Mouse (Mus musculus) limb, embryonic 15.5 days (tissue): ENCODE results near the gene Gpc6. TPM values are rescaled to one million over a fixed set of nuclear protein-coding genes. Genes with fewer than 3 reads are reported as not detected.

Experiments
- ATAC-seq: fragments of 200-750 bp; cut with Nextera tagmentation; 2 replicates; pipeline ENCODE4 v1.8.0; 2017; ENCODE audit warnings: low read depth, moderate TSS enrichment; ENCODE audit not compliant: insufficient number of reproducible peaks, low FRiP score, low TSS enrichment
- H3K27ac ChIP-seq: fragments of 300-500 bp; sonication (generic); 2 replicates; pipeline ENCODE4 v1.5.1; 2015; ENCODE audit warnings: moderate library complexity, mild to moderate bottlenecking, inconsistent platforms
- H3K27me3 ChIP-seq: fragments of 300-500 bp; sonication (generic); 2 replicates; pipeline ENCODE4 v1.6.1; 2015; ENCODE audit warnings: inconsistent platforms
- H3K36me3 ChIP-seq: fragments of 300-500 bp; sonication (generic); 2 replicates; pipeline ENCODE4 v1.6.1; 2015; ENCODE audit warnings: inconsistent platforms
- H3K4me1 ChIP-seq: fragments of 300-500 bp; sonication (generic); 2 replicates; pipeline ENCODE4 v1.6.1; 2015; ENCODE audit warnings: inconsistent platforms
- H3K4me2 ChIP-seq: fragments of 300-500 bp; sonication (generic); 2 replicates; pipeline ENCODE4 v1.6.1; 2015; ENCODE audit warnings: mild to moderate bottlenecking, inconsistent platforms
- H3K4me3 ChIP-seq: fragments of 300-500 bp; sonication (generic); 2 replicates; pipeline ENCODE4 v1.5.1; 2015; ENCODE audit warnings: mild to moderate bottlenecking, inconsistent platforms
- H3K9ac ChIP-seq: fragments of 300-500 bp; sonication (generic); 2 replicates; pipeline ENCODE4 v1.6.1; 2015; ENCODE audit warnings: inconsistent platforms
- H3K9me3 ChIP-seq: fragments of 300-500 bp; sonication (generic); 2 replicates; pipeline ENCODE4 v1.6.1; 2016; ENCODE audit warnings: inconsistent platforms
- WGBS: fragments of 180-500 bp; shearing (Covaris S2); methylation state at CpG from one replicate; pipeline ENCODE4 v1.1.7; 2015; 5-methylcytosine and 5-hydroxymethylcytosine counted together
- polyA plus RNA-seq: library from polyadenylated mRNA; unstranded; fragments of >200 nt; fragmentation: Nextera tagmentation; extraction: Ambion mirVana; gene quantifications from 2 replicates; pipeline ENCODE4 v1.2.1, GENCODE M21; 2015

Gpc6 gene
- polyA plus RNA-seq, 1 experiment from 2014 or later: 42.5 TPM

- no peaks in the 10 kb centered on the region for H3K27me3 ChIP-seq
- no peak overlapping the region for H3K9ac ChIP-seq
- no peak overlapping the region for H3K4me3 ChIP-seq
- no peak for ATAC-seq
- H3K4me1 ChIP-seq: peaks cover 2% of the 10 kb centered on the region; the same call in 1 of the 2 replicates
- H3K27ac ChIP-seq: no peak overlapping the region
- no peaks in the 10 kb centered on the region for H3K9me3 ChIP-seq
- H3K4me2 ChIP-seq: no peak overlapping the region
- H3K36me3 ChIP-seq: no peaks in the 10 kb centered on the region
Observed at GRCm38 (mm10) chr14:117385731-117386270, 460.7 kb downstream of the Gpc6 start.

GRCm38 (mm10) chr14:117390794-117391320, 465.7 kb downstream of the Gpc6 start:
- ATAC-seq: no peak
- no peak overlapping the region for H3K27ac ChIP-seq
- 81% methylated on average over 3 of the region's 3 CpGs for WGBS

GRCm38 (mm10) chr14:117391412-117391811, 466.3 kb downstream of the Gpc6 start:
- Histone ChIP-seq H3K27ac (no peak overlapping the region), H3K27me3 (no peaks in the 10 kb centered on the region), H3K4me1 (no peaks in the 10 kb centered on the region), H3K4me2 (no peak overlapping the region), H3K4me3 (no peak overlapping the region), H3K9me3 (no peaks in the 10 kb centered on the region), H3K36me3 (no peaks in the 10 kb centered on the region), H3K9ac (no peak overlapping the region)
- ATAC-seq: no peak
- WGBS: 71% methylated on average over 4 of the region's 4 CpGs

More at GRCm38 (mm10) chr14:117390794-117391320, 465.7 kb downstream of the Gpc6 start:
- Histone ChIP-seq H3K27me3 (no peaks in the 10 kb centered on the region), H3K4me1 (no peaks in the 10 kb centered on the region), H3K9me3 (no peaks in the 10 kb centered on the region), H3K9ac (no peak overlapping the region), H3K4me3 (no peak overlapping the region), H3K4me2 (no peak overlapping the region), H3K36me3 (no peaks in the 10 kb centered on the region)

GRCm38 (mm10) chr14:117397165-117397564, 472.1 kb downstream of the Gpc6 start:
- Histone ChIP-seq H3K9me3 (no peaks in the 10 kb centered on the region), H3K4me2 (no peak overlapping the region), H3K4me3 (no peak overlapping the region), H3K4me1 (no peaks in the 10 kb centered on the region), H3K36me3 (no peaks in the 10 kb centered on the region), H3K27ac (no peak overlapping the region), H3K9ac (no peak overlapping the region), H3K27me3 (no peaks in the 10 kb centered on the region)
- 88% methylated on average over 3 of the region's 3 CpGs for WGBS
- ATAC-seq: no peak

GRCm38 (mm10) chr14:117407824-117408524, 482.9 kb downstream of the Gpc6 start:
- H3K4me1 ChIP-seq: no peaks in the 10 kb centered on the region
- no peak overlapping the region for H3K27ac ChIP-seq
- H3K27me3 ChIP-seq: no peaks in the 10 kb centered on the region
- H3K36me3 ChIP-seq: no peaks in the 10 kb centered on the region
- H3K9me3 ChIP-seq: no peaks in the 10 kb centered on the region
- WGBS: 48% methylated on average over 9 of the region's 9 CpGs
- H3K4me2 ChIP-seq: no peak overlapping the region
- H3K4me3 ChIP-seq: no peak overlapping the region
- ATAC-seq: no peak
- H3K9ac ChIP-seq: no peak overlapping the region

- no peaks in the 10 kb centered on the region for H3K4me1 ChIP-seq
- no peak overlapping the region for H3K27ac ChIP-seq
- H3K4me3 ChIP-seq: no peak overlapping the region
- H3K9ac ChIP-seq: no peak overlapping the region
- no peaks in the 10 kb centered on the region for H3K9me3 ChIP-seq
- no peak for ATAC-seq
- no peak overlapping the region for H3K4me2 ChIP-seq
- 52% methylated on average over 3 of the region's 3 CpGs for WGBS
- H3K27me3 ChIP-seq: no peaks in the 10 kb centered on the region
- H3K36me3 ChIP-seq: no peaks in the 10 kb centered on the region
Observed at GRCm38 (mm10) chr14:117408525-117408835, 483.4 kb downstream of the Gpc6 start.

GRCm38 (mm10) chr14:117409778-117410177, 484.7 kb downstream of the Gpc6 start:
- ATAC-seq: no peak
- no peak overlapping the region for H3K9ac ChIP-seq
- no peaks in the 10 kb centered on the region for H3K4me1 ChIP-seq
- 90% methylated on average over 2 of the region's 2 CpGs for WGBS
- H3K9me3 ChIP-seq: no peaks in the 10 kb centered on the region
- H3K36me3 ChIP-seq: no peaks in the 10 kb centered on the region
- no peak overlapping the region for H3K4me3 ChIP-seq
- H3K27me3 ChIP-seq: no peaks in the 10 kb centered on the region
- H3K27ac ChIP-seq: no peak overlapping the region
- H3K4me2 ChIP-seq: no peak overlapping the region

GRCm38 (mm10) chr14:117410511-117410910, 485.4 kb downstream of the Gpc6 start:
- no peak overlapping the region for H3K27ac ChIP-seq
- no peak for ATAC-seq
- no peaks in the 10 kb centered on the region for H3K36me3 ChIP-seq
- WGBS: 92% methylated on average over 2 of the region's 2 CpGs
- H3K4me2 ChIP-seq: no peak overlapping the region
- H3K4me3 ChIP-seq: no peak overlapping the region
- no peak overlapping the region for H3K9ac ChIP-seq
- H3K27me3 ChIP-seq: no peaks in the 10 kb centered on the region
- H3K9me3 ChIP-seq: no peaks in the 10 kb centered on the region
- no peaks in the 10 kb centered on the region for H3K4me1 ChIP-seq

GRCm38 (mm10) chr14:117415045-117415444, 489.9 kb downstream of the Gpc6 start:
- Histone ChIP-seq H3K27ac (no peak overlapping the region), H3K4me3 (no peak overlapping the region)

GRCm38 (mm10) chr14:117419561-117420218, 494.6 kb downstream of the Gpc6 start:
- WGBS: 29% methylated on average over 6 of the region's 6 CpGs
- H3K36me3 ChIP-seq: no peaks in the 10 kb centered on the region
- ATAC-seq: no peak
- H3K9me3 ChIP-seq: no peaks in the 10 kb centered on the region
- H3K4me1 ChIP-seq: no peaks in the 10 kb centered on the region
- H3K9ac ChIP-seq: no peak overlapping the region
- no peaks in the 10 kb centered on the region for H3K27me3 ChIP-seq
- H3K4me3 ChIP-seq: no peak overlapping the region
- no peak overlapping the region for H3K4me2 ChIP-seq
- no peak overlapping the region for H3K27ac ChIP-seq

More at GRCm38 (mm10) chr14:117415045-117415444, 489.9 kb downstream of the Gpc6 start:
- Histone ChIP-seq H3K4me1 (no peaks in the 10 kb centered on the region), H3K4me2 (no peak overlapping the region), H3K27me3 (no peaks in the 10 kb centered on the region), H3K9ac (no peak overlapping the region), H3K36me3 (no peaks in the 10 kb centered on the region), H3K9me3 (no peaks in the 10 kb centered on the region)
- no peak for ATAC-seq

- Histone ChIP-seq H3K4me1 (no peaks in the 10 kb centered on the region), H3K36me3 (no peaks in the 10 kb centered on the region), H3K4me3 (no peak overlapping the region), H3K4me2 (no peak overlapping the region), H3K9me3 (no peaks in the 10 kb centered on the region), H3K9ac (no peak overlapping the region), H3K27ac (no peak overlapping the region), H3K27me3 (no peaks in the 10 kb centered on the region)
- no peak for ATAC-seq
- 86% methylated on average over 3 of the region's 3 CpGs for WGBS
Observed at GRCm38 (mm10) chr14:117421170-117421569, 496.1 kb downstream of the Gpc6 start.

GRCm38 (mm10) chr14:117426116-117426515, 501.0 kb downstream of the Gpc6 start:
- H3K4me3 ChIP-seq: no peak overlapping the region
- H3K9me3 ChIP-seq: no peaks in the 10 kb centered on the region
- H3K9ac ChIP-seq: no peak overlapping the region
- no peak overlapping the region for H3K27ac ChIP-seq
- no peaks in the 10 kb centered on the region for H3K36me3 ChIP-seq
- ATAC-seq: no peak
- H3K4me2 ChIP-seq: no peak overlapping the region
- no peaks in the 10 kb centered on the region for H3K27me3 ChIP-seq
- 31% methylated on average over 7 of the region's 7 CpGs for WGBS
- H3K4me1 ChIP-seq: no peaks in the 10 kb centered on the region
